In the genomic region with DNA sequence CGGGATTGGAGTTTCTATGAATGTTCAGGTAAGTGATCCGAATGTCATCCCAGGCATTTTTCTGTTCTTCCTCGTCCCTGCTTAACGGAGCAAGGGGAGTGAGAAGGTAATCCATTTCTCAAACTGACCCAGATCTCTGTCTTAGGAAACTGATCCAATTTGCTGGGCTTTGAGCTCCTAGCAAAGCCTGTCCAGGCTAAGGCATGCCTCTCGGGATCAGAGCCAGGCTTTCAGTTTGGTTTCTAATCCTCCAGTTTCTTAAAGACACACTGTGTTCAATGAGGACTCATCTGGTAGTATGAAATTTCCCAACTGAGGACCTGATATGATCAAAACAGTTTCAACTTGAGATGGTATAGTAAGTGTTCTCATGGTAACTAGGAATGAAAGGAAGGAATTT, we compare ENCODE assay signal across 9 mouse cellular contexts.
"Had no signal": no experiment of that assay in that cellular context is flagged by ENCODE, and none has a peak within 500 bp of the region (broad histone marks: within the 10 kb centered on the region; RNA-seq: fewer than 3 reads in every experiment).

No protein-coding gene starts in this region.

- DNase-seq: kidney, adult 18-20 months; kidney, postnatal 25 days; left cerebral cortex, postnatal 4 days; liver, postnatal 0 days; lung, postnatal 10 days; lung, postnatal 36 days; right cerebral cortex, postnatal 25 days; spleen, adult 18-20 months; thymus, postnatal 25 days had no signal
